Mouse (Mus musculus) intestine, embryonic 16.5 days (tissue): Measurements from ENCODE around the gene Gm13285. TPM values are rescaled to one million over a fixed set of nuclear protein-coding genes. Genes with fewer than 3 reads are reported as not detected.
A peak's percentile ranks its signal among the peaks of the same experiment; 100 is the strongest.
"Not testable (repeated sequence)": the region's sequence is repeated elsewhere in the genome, so short reads cannot be mapped to it uniquely, and the experiment has no call there.

Experiments
- ATAC-seq: fragments of 200-750 bp; cut with Nextera tagmentation; 2 replicates; pipeline ENCODE4 v1.8.0; 2017; ENCODE audit warnings: moderate TSS enrichment, moderate library complexity
- H3K27ac ChIP-seq: fragments of 300-500 bp; sonication (generic); 2 replicates; pipeline ENCODE4 v1.5.1; 2014; ENCODE audit warnings: mild to moderate bottlenecking, low read length
- H3K27me3 ChIP-seq: fragments of 300-500 bp; sonication (generic); replicated peaks from 2 replicates; pipeline ENCODE4 v1.6.1; 2014; ENCODE audit warnings: low read length, control low read depth, mixed read lengths; ENCODE audit not compliant: control insufficient read depth, insufficient read depth
- H3K36me3 ChIP-seq: fragments of 300-500 bp; sonication (generic); 2 replicates; pipeline ENCODE4 v1.6.1; 2014; ENCODE audit warnings: low read length, control low read depth; ENCODE audit not compliant: control insufficient read depth, insufficient read depth
- H3K4me1 ChIP-seq: fragments of 300-500 bp; sonication (generic); 2 replicates; pipeline ENCODE4 v1.6.1; 2014; ENCODE audit warnings: low read length, control low read depth, mixed read lengths; ENCODE audit not compliant: control insufficient read depth, insufficient read depth
- H3K4me2 ChIP-seq: fragments of 300-500 bp; sonication (generic); 2 replicates; pipeline ENCODE4 v1.6.1; 2014; ENCODE audit warnings: low read depth, low read length, control low read depth
- H3K4me3 ChIP-seq: fragments of 300-500 bp; sonication (generic); 2 replicates; pipeline ENCODE4 v1.5.1; 2014; ENCODE audit warnings: mild to moderate bottlenecking, low read length
- H3K9ac ChIP-seq: fragments of 300-500 bp; sonication (generic); 2 replicates; pipeline ENCODE4 v1.6.1; 2014; ENCODE audit warnings: low read depth, low read length
- H3K9me3 ChIP-seq: fragments of 300-500 bp; sonication (generic); 2 replicates; pipeline ENCODE4 v1.6.1; 2016; ENCODE audit warnings: low read length, control low read depth; ENCODE audit not compliant: control insufficient read depth
- WGBS: fragments of 180-500 bp; shearing (Covaris S2); extraction: QIAGEN DNeasy Blood & Tissue Kit; methylation state at CpG from one replicate; pipeline ENCODE4 v1.1.7; 2014; 5-methylcytosine and 5-hydroxymethylcytosine counted together
- polyA plus RNA-seq: library from polyadenylated mRNA; unstranded; fragments of >200 nt; fragmentation: Nextera tagmentation; extraction: Ambion mirVana; gene quantifications from 2 replicates; pipeline ENCODE4 v1.2.1, GENCODE M21; 2015

Gene Gm13285
- 0.47 and 0.53 TPM in 2 replicates for polyA plus RNA-seq

- not testable (repeated sequence) for H3K27me3 ChIP-seq, H3K27ac ChIP-seq, H3K36me3 ChIP-seq, ATAC-seq, H3K9ac ChIP-seq, H3K4me1 ChIP-seq, H3K4me3 ChIP-seq, H3K9me3 ChIP-seq, H3K4me2 ChIP-seq
- 21% methylated on average over 3 of the region's 7 CpGs for WGBS
Observed at GRCm38 (mm10) chr4:88799365-88799764, at the start of gene Gm13285. TSS of gene Gm13285 (plus strand) at chr4:88799665.

GRCm38 (mm10) chr4:88749926-88750325, 49.5 kb upstream of the Gm13285 start:
- H3K27me3 ChIP-seq, result no peaks in the 10 kb centered on the region
- H3K9me3 ChIP-seq, result no peaks in the 10 kb centered on the region
- H3K4me1 ChIP-seq, result no peaks in the 10 kb centered on the region
- no peak overlapping the region for H3K9ac ChIP-seq
- ATAC-seq, result no peak
- no peaks in the 10 kb centered on the region for H3K36me3 ChIP-seq
- no peak overlapping the region for H3K4me3 ChIP-seq
- no peak overlapping the region for H3K27ac ChIP-seq
- H3K4me2 ChIP-seq, result no peak overlapping the region
- WGBS, result 59% methylated on average over 6 of the region's 6 CpGs

GRCm38 (mm10) chr4:88754818-88755340, 44.6 kb upstream of the Gm13285 start, which contains the start of gene Gm13271:
TSS of gene Gm13271 (plus strand) at chr4:88754868.
- 74% methylated on average over 14 of the region's 15 CpGs for WGBS
- H3K4me3 ChIP-seq, H3K4me1 ChIP-seq, H3K27ac ChIP-seq, ATAC-seq, H3K4me2 ChIP-seq, H3K36me3 ChIP-seq, H3K27me3 ChIP-seq, H3K9me3 ChIP-seq, H3K9ac ChIP-seq: not testable (repeated sequence)

- not testable (repeated sequence) for H3K9me3 ChIP-seq, H3K4me1 ChIP-seq, H3K27me3 ChIP-seq, H3K36me3 ChIP-seq
- Histone ChIP-seq H3K9ac (peak overlapping the region; percentile 72), H3K4me3 (peak overlapping the region; percentile 49), H3K4me2 (peak overlapping the region; percentile 59), H3K27ac (peak overlapping the region; percentile 94)
- ATAC-seq, result peak; percentile 33; the same call in 1 of the 2 replicates
- WGBS, result 10% methylated on average over 28 of the region's 31 CpGs
Observed at GRCm38 (mm10) chr4:88756581-88757513, 42.6 kb upstream of the Gm13285 start.

- H3K27me3 ChIP-seq, H3K4me1 ChIP-seq, H3K9me3 ChIP-seq, H3K36me3 ChIP-seq: not testable (repeated sequence)
- peak; percentile 100 for ATAC-seq
- peak overlapping the region; percentile 72 for H3K9ac ChIP-seq
- H3K27ac ChIP-seq, result peak overlapping the region; percentile 94
- H3K4me2 ChIP-seq, result peak overlapping the region; percentile 59
- under 1% methylated on average over 19 of the region's 21 CpGs for WGBS
- peak overlapping the region; percentile 49 for H3K4me3 ChIP-seq
Observed at GRCm38 (mm10) chr4:88757628-88758031, 41.8 kb upstream of the Gm13285 start.

DNA sequence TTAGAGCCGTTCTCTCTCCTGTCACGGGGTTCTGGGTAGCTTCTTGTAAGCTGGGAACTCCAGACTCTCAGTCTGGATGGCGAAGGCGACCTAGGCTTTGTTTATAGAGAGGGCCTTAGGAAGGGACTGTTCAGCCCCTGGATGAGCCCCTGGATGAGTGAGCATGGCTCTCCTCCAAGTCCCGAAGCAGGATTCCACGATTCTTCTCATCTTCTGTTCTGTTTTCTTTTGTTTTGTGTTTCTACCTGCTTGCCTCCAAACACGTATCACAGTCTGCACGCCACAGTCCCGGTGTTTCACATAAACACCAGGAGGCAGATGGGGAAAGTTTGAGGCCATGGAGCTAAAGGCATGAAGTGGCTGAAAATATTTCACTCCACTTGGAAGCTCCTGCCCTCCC, 40.7 kb upstream of the Gm13285 start:
- H3K4me3 ChIP-seq, H3K4me1 ChIP-seq, H3K27ac ChIP-seq, H3K27me3 ChIP-seq, H3K9me3 ChIP-seq, ATAC-seq, H3K36me3 ChIP-seq, H3K9ac ChIP-seq, H3K4me2 ChIP-seq: not testable (repeated sequence)
- WGBS, result 79% methylated on average over 9 of the region's 9 CpGs

DNA sequence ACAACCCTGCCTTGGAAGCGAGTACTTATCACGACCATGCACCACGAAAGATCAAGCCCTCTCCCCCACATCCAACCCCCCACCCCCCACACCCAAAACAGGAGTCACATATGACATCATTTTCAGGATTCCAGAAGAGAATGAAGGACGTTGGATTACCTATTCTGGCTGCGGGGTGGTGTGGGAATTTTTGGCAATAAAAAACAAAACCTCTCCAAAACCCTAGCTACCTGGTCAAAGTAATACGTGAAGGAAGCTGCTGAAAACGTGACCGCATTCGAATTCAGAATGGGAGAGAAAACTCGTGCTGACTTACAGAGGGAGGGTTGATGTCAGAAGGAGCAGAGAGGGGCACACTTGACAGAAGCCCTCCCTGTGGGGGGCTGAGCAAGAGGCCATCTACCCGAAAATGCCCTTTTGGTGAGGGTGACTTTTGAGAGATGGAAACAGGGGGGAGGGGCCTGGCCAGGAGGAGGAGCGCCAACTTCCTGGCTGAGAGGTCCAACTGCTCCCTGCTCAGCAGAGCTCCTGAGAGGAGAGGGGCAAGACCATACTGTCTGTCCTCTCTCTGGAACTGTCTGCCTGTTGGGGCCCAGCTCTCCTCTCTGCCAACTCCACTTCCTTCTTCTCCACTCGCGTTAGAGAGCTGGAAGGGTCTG, 39.7 kb upstream of the Gm13285 start, which contains the start of gene Gm13283:
Gene Gm13283 (plus strand): TSS at position 510 of the 659 bp plus-strand sequence.
- Histone ChIP-seq H3K9ac (peak within 1 kb of the TSS; percentile 24; the same call in 1 of the 2 replicates), H3K4me3 (peak within 1 kb of the TSS; percentile 37), H3K4me2 (peak within 1 kb of the TSS; percentile 39), H3K27ac (peak within 1 kb of the TSS; percentile 51)
- not testable (repeated sequence) for ATAC-seq, H3K4me1 ChIP-seq, H3K27me3 ChIP-seq, H3K36me3 ChIP-seq, H3K9me3 ChIP-seq
- WGBS, result 25% methylated on average over 10 of the region's 14 CpGs

DNA sequence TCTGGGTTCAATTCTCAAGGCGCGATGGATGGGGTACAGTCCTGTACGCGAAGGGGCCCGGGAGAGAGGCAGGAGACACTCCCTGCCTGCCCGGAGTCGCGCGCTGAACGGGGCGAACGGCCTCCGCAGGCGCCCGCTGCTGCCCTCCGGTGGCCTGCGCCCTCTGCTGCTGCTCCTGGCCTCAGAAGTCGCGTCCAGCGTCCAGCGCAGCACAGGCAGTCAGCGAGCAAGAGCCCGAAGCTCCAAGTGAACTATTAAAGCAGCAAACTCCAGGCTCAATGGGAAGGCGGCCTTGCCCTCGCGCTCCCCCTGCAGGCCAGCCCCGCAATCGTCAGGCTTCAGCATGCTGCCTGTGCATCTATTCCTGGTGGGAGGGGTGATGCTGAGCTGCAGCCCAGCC, 39.0 kb upstream of the Gm13285 start:
- WGBS, result 0% methylated on average over 21 of the region's 28 CpGs
- ATAC-seq, H3K27me3 ChIP-seq: not testable (repeated sequence)

GRCm38 (mm10) chr4:88761776-88762175, 37.7 kb upstream of the Gm13285 start:
- not testable (repeated sequence) for H3K4me2 ChIP-seq, H3K36me3 ChIP-seq, H3K4me3 ChIP-seq, H3K4me1 ChIP-seq, H3K27me3 ChIP-seq, H3K9me3 ChIP-seq, ATAC-seq, H3K9ac ChIP-seq, H3K27ac ChIP-seq
- 57% methylated on average over 6 of the region's 8 CpGs for WGBS

More for the DNA sequence above, 39.0 kb upstream of the Gm13285 start:
- Histone ChIP-seq H3K9ac (peak overlapping the region; percentile 24; the same call in 1 of the 2 replicates), H3K4me2 (peak overlapping the region; percentile 39), H3K27ac (peak overlapping the region; percentile 51), H3K4me3 (peak overlapping the region; percentile 37)
- not testable (repeated sequence) for H3K4me1 ChIP-seq, H3K9me3 ChIP-seq, H3K36me3 ChIP-seq
